10 mouse cellular contexts compared by ENCODE assay signal in genomic region chr9:51180621-51181020, GRCm38 (mm10). TPM values are rescaled to one million over a fixed set of nuclear protein-coding genes. Genes with fewer than 3 reads are reported as not detected.
DNase-seq lines count a peak whose midpoint lies in the region; ATAC-seq lines count a peak whose summit lies in the region.
"Had no signal": no experiment of that assay in that cellular context is flagged by ENCODE, and none has a peak within 500 bp of the region (broad histone marks: within the 10 kb centered on the region; RNA-seq: fewer than 3 reads in every experiment).

No protein-coding gene starts in this region.

- peak; percentile 66 for DNase-seq in forebrain, embryonic 14.5 days (ENCODE audit: low spot score)
- peak; percentile 90 for DNase-seq in cerebellum, adult 11-12 months
- peak; percentile 82 to 87 for DNase-seq in layer of hippocampus, adult 18-20 months (ENCODE audit: low spot score in 2 of 2)
- peak; percentile 72 for DNase-seq in lung, postnatal 36 days
- no peak for DNase-seq in B cell, adult 2 months
- no peak for DNase-seq in thymus, postnatal 0 days (ENCODE audit: low spot score)
- no peak for DNase-seq in ovary, postnatal 36 days (ENCODE audit: low spot score)

- H3K4me3 ChIP-seq in forebrain, embryonic 14.5 days (ENCODE audit: low read depth, low read length), result no peak overlapping the region
- no peak overlapping the region for H3K4me3 ChIP-seq in forebrain, embryonic 12.5 days (replicated peaks)

- no peak for ATAC-seq in forebrain, embryonic 14.5 days
- no peak for ATAC-seq in forebrain, embryonic 12.5 days (ENCODE audit: low FRiP score)

- no peaks in the 10 kb centered on the region for H3K27me3 ChIP-seq in forebrain, embryonic 14.5 days (replicated peaks; ENCODE audit: control insufficient read depth, insufficient read depth, low read length)
- no peaks in the 10 kb centered on the region for H3K27me3 ChIP-seq in forebrain, embryonic 12.5 days

- H3K4me2 ChIP-seq in forebrain, embryonic 14.5 days (ENCODE audit: low read length), result no peak overlapping the region
- H3K4me2 ChIP-seq in forebrain, embryonic 12.5 days, result no peak overlapping the region

- H3K4me1 ChIP-seq in forebrain, embryonic 14.5 days (ENCODE audit: control insufficient read depth, insufficient read depth, low read length), result no peaks in the 10 kb centered on the region
- H3K4me1 ChIP-seq in forebrain, embryonic 12.5 days, result no peaks in the 10 kb centered on the region

- H3K9me3 ChIP-seq in forebrain, embryonic 14.5 days (replicated peaks; ENCODE audit: control insufficient read depth, low read length), result no peaks in the 10 kb centered on the region
- H3K9me3 ChIP-seq in forebrain, embryonic 12.5 days, result no peaks in the 10 kb centered on the region

- H3K36me3 ChIP-seq in forebrain, embryonic 14.5 days (ENCODE audit: control insufficient read depth, insufficient read depth, low read length), result no peaks in the 10 kb centered on the region
- no peaks in the 10 kb centered on the region for H3K36me3 ChIP-seq in forebrain, embryonic 12.5 days (replicated peaks)

- 57% methylated on average over 5 of the region's 5 CpGs for WGBS in forebrain, embryonic 14.5 days
- WGBS in forebrain, embryonic 12.5 days, result 68% methylated on average over 5 of the region's 5 CpGs

- H3K27ac ChIP-seq in forebrain, embryonic 14.5 days (ENCODE audit: low read depth, low read length), result no peak overlapping the region
- no peak overlapping the region for H3K27ac ChIP-seq in forebrain, embryonic 12.5 days

- no peak overlapping the region for H3K9ac ChIP-seq in forebrain, embryonic 14.5 days (ENCODE audit: low read length)
- H3K9ac ChIP-seq in forebrain, embryonic 12.5 days, result no peak overlapping the region

RNA-seq across cellular contexts. Expression of gene Gm32742, which starts 15.3 kb away (rescaled TPM):
- polyA plus RNA-seq in forebrain, embryonic 14.5 days (2014; fragmentation: Nextera tagmentation; extraction: Ambion mirVana), result 0.04 TPM in 1 of 2 replicates, not detected in the other
- polyA plus RNA-seq in forebrain, embryonic 12.5 days (2016; fragmentation: Nextera tagmentation; extraction: Ambion mirVana), result 0.03 TPM in 1 of 2 replicates, not detected in the other
- total RNA-seq in layer of hippocampus, adult 18-20 months (2021), result not detected
- polyA plus RNA-seq in thymus, postnatal 0 days (2015; fragmentation: Nextera tagmentation; extraction: Ambion mirVana), result 0.23 and 0.33 TPM in 2 replicates
- polyA plus RNA-seq: neural tube, embryonic 11.5 days had no signal

RNA-seq across cellular contexts. Expression of gene Pou2af1, which starts 32.9 kb away (rescaled TPM):
- polyA plus RNA-seq in forebrain, embryonic 14.5 days (2014; fragmentation: Nextera tagmentation; extraction: Ambion mirVana), result 0.09 and 0.11 TPM in 2 replicates
- polyA plus RNA-seq in forebrain, embryonic 12.5 days (2016; fragmentation: Nextera tagmentation; extraction: Ambion mirVana), result not detected in 2 replicates
- under 1 TPM in 1 of 2 experiments, not detected in 1; 0.17 TPM for total RNA-seq in layer of hippocampus, adult 18-20 months (2021)
- 1.6 and 2.0 TPM in 2 replicates for polyA plus RNA-seq in thymus, postnatal 0 days (2015; fragmentation: Nextera tagmentation; extraction: Ambion mirVana)
- total RNA-seq: common myeloid progenitor, adult 5-6 weeks had no signal
- polyA plus RNA-seq: neural tube, embryonic 11.5 days had no signal

Comparison
In these comparisons a context has a peak if more than half of its experiments do, and no peak if none do; other contexts are left out.
1. DNase-seq: peak in forebrain, embryonic 14.5 days (single experiment), cerebellum, adult 11-12 months (single experiment), layer of hippocampus, adult 18-20 months (2 of 2) and lung, postnatal 36 days (single experiment); none in B cell, adult 2 months (0 of 2), thymus, postnatal 0 days (single experiment) and ovary, postnatal 36 days (single experiment).